Mouse (Mus musculus) cerebellum, adult 11-12 months (tissue): ENCODE measurements at regions not wholly inside any gene's neighbourhood (a gene's known extent, or its start where the extent isn't known, plus 50 kb on each side); places are given as distances from the start of the nearest gene placed in this dataset.
A peak's percentile ranks its signal among the peaks of the same experiment; 100 is the strongest.

Source experiments
- DNase-seq: peaks from one replicate; pipeline ENCODE4 v3.0.0; 2022

GRCm38 (mm10) chr15:68626976-68627375, 2126.3 kb upstream of the Lrrc6 start:
- DNase-seq, result no peak

DNA sequence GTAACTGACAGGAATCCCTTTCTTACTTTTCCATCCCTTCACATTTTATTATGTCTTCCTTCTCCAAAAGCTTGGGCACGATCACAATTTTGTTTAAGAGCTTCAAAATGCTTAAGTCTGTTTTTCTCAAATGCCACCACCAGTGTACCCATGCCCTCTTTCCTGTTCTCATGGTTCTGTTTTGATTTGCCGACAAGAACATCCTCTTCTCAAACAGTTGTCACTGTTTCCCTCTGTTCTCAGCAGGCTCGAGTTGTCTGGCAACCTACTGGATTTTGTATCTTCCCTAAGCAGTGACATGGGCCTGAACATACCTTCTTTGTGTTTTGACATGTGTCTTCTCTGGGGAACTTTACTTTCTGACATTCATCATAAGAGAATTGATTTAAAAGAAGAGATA, 2124.1 kb upstream of the Lrrc6 start:
- DNase-seq, result no peak

DNA sequence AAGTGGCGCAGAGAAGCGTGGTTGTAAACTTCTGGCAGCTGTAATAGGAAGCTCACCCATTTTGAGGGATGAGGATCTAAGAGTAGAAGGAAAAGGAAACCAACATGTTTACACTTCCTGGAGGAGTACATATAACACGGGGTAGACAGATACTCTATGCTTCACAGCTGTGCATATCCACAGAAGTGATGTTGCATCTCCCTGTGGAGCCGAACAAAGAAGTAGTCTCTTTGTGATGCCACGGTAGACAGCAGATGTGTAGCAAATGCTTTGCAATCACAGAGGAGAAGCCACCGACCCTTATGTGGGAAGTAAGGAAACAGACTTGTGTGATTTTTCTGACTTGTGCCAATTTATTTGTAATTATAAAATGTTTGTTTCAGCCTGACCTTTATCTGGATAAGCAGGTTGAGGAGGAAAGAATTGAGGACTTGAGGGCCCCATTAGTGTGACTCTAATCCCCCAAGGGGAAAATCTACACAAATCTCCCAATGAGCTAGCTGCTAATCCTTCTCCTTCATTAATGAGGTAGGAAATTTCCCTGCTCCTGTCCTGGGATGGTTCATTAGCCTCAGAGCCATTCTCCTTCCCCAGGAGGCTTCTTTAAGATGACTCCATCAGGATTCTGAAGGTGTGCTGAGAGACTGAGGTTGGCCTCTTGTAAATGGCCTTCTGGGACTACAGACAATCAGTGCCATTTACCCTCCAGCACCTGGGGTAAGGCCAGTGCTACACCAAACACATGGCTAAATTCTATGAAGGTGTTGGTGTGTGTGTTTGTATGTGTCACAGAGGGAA, 2119.9 kb upstream of the Lrrc6 start:
- DNase-seq, result no peak

- DNase-seq, result no peak
Observed at GRCm38 (mm10) chr15:68606110-68606791, 2105.5 kb upstream of the Lrrc6 start.

DNA sequence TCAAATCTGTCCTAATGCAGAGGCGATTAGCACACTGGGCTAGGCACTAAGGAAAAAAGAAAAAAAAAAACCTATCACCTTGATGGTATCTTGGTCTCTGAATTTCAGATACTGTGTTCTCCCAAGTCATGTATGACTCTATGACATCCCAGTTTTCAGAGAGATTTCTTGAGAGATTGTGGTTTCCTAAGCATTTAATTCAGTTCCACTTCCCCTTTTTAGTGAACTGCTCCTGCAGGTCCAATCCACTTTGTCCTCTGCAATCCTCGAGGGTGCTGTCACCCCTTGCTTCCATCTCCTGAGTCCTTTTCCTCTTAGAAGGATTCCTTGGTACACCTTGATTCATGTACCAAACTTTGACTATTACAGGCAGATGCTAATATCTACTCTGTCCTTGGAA, 2104.8 kb upstream of the Lrrc6 start:
- no peak for DNase-seq

- DNase-seq, result no peak
Observed at GRCm38 (mm10) chr15:68582177-68582576, 2081.5 kb upstream of the Lrrc6 start.

DNA sequence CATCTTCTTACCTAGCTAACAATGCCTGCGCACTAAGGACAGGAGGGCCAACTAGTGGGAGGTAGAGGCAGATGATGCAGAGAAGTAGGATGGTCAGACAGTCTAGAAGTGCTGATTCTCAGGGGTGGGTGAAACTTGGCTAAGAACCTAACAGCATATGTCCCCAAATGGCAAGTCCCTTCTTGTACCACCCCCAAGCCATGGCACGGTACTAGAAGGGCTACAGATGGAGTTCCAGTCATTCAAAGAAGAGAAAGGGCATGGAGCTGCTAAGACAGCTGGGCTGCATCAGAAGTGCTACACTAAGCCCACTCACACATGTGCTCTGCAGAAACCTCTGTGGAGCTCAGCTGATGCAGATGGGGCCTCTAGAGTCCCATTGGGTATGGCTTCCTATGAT, 2078.8 kb upstream of the Lrrc6 start:
- no peak for DNase-seq

DNA sequence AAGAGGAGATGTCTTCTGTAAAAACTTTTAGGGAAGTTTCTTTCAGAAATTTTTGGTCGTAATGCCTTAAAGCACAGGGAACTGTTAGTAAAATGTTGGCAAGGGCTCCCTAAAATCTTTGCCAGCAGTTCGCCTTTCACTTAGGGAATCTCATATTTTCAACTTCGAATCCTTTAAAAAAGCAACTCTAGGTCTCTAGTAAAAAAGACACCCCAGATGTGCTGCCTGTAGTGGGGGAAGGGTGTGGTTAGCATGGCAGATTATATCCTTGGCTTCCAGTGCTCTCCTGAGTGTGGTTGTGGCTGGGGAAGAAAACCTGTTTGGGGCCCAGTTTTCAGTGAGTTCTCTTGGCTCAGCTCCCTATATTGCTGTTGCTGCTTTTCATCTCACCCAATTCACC, 2059.9 kb upstream of the Lrrc6 start:
- DNase-seq, result no peak

DNA sequence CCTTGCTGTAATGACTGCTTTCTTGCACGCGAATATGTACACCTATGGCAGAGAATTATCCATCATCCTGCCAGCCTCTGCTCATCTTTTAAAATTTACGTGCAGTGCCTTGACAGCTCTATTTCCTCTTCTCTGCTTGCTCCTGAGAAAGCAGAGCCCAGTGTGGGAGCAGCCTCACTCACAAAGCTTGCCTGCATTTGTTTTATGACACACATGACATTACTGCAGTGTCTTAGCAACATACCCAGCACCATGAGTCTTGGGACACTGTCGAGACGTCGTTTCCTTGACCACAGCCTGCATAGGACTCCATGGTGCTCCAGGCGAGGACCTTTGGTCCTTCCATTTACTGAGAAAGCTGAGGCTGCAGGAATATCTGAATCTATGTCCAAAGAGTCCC, 2055.4 kb upstream of the Lrrc6 start:
- DNase-seq, result no peak

- DNase-seq, result no peak
Observed at GRCm38 (mm10) chr15:68536055-68536325, 2035.3 kb upstream of the Lrrc6 start.

GRCm38 (mm10) chr15:68535297-68536054, 2034.8 kb upstream of the Lrrc6 start:
- DNase-seq, result no peak

GRCm38 (mm10) chr15:68520759-68521158, 2020.0 kb upstream of the Lrrc6 start:
- no peak for DNase-seq

GRCm38 (mm10) chr15:68512431-68512830, 2011.7 kb upstream of the Lrrc6 start:
- no peak for DNase-seq

- DNase-seq, result no peak
Observed at GRCm38 (mm10) chr15:68508190-68508589, 2007.5 kb upstream of the Lrrc6 start.

DNA sequence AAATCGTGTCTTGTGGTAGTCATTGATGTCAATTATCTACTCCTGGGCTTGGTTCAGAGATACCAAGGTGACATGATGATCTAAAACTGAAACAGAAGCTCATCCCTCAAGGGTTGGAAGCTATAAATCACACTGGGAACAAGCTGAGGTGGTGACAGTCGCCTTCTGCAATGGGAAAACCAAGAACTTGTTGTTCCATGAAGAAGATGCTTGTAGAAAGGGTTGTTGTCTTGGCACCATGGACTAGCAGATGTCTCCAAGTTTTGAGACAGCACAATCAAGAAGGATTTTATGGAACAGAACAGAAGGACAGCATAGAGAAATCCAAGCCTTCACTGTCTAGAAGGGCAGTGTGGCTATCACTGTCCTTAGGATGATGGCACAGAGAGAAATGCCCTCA, 2005.4 kb upstream of the Lrrc6 start:
- DNase-seq, result no peak

GRCm38 (mm10) chr15:68496438-68496837, 1995.7 kb upstream of the Lrrc6 start:
- no peak for DNase-seq

DNA sequence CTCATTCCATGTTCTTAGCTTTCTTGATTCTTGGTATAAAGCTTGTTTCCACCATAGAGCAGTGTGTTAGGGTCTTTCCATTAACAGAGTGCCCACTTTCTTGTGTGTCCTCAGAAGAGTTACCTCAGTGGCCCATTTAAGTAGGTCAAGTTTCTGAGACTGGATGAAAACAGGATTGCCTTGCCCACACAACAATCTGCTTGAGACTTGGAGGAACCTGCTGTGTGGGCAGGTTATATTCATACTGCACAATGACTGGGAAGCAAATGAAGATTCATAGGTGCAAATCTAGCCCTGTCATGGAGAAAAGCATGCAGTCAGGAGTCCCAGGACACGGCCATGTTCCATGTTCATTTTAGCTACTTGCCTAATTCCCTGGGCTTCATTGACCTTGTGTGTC, 1984.1 kb upstream of the Lrrc6 start:
- no peak for DNase-seq

DNA sequence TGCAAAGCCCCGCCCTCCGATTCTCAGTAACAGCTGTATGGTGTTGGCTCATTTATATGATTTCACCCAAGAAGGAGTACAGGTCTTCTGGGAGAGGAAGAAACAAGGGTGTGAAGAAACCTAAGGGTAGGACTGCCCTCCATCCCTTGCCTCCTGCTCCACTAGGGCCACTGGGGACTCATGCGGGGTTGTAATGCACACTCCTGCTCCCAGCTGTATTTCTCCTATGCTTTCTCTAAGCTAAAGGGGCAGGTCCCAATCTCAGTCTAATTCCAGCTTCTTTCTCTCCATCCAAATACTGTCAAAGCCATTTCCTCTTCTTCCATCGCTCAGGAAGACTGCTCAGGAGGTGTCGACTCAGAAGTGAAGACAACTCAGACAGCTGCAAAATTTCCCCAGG, 1977.0 kb upstream of the Lrrc6 start:
- no peak for DNase-seq

DNA sequence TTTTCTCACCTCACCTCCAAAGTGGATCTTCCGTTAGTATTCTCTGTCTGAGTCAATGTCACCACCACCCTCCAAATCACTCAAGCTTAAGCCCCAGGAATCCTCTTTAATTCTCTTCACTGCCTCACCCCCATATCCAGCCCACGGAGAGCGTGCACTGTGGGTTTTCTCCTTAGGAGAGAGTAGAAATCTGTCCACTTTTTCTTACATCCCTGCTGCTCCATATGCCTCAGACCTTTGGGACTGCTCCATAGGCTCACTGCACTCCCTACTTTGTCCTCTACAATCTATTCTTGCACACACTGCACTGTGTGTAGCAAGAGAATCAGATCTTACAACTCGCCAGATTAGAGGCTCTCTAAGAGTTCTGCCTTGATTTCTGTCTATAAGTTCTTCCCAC, 1971.2 kb upstream of the Lrrc6 start:
- no peak for DNase-seq

- no peak for DNase-seq
Observed at GRCm38 (mm10) chr15:68462851-68463250, 1962.1 kb upstream of the Lrrc6 start.

DNA sequence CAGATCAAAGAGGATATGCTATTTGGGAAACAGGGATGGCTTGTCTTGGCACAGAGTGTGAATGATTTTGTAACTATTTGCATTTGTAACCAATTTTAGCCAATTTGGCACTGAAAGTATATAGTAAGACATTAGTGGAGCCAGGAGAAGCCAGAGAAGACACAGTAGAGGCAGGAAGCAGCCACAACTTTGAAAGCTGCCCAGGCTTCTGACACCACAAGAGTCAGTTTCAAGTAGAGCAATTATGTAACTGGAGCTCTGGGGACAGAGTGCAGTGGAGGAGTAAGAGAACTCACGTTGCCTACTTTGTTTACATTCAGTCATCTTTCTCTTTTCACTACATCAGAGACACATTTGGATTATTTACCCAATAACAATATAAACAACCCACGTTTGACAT, 1956.5 kb upstream of the Lrrc6 start:
- no peak for DNase-seq

DNA sequence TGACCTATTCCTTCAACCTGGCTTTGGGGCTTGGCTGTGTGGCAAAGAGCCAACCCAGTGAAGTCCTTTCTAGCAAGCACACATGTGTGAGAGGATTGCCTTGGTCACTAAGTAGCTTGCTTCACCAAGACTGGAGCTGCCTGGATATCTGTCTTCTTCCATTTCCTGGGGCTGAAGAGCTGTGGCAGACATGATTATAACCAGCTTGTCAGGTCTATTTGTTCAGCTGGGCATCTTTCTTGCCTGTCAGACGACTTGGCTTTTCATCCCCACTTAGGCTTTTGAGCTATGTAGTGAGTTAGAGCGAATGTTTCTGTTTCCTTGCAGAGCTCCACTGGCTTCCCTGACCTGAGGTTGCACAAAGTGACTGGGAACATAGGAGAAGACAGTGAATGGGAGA, 1951.3 kb upstream of the Lrrc6 start:
- no peak for DNase-seq

DNA sequence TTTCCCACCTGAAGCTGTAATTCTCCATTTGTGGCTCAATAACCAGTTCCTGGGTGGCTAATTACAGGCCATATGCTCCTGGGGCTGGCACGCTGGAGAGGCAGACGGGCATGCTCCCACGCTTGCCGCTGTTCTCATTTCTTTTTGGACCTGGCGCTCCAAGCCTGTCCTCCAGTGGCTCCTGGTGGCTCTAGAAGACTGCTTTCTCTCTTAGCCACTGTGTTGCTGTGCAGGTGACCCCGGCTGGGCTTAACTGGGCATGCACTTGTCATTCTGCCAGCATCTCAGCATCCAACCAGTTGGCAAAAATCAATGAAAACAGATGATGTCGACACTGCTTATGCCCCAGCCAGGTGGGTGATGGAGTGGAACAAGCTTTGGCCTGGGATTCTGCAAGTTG, 1944.6 kb upstream of the Lrrc6 start:
- peak; percentile 84 for DNase-seq

- DNase-seq, result no peak
Observed at GRCm38 (mm10) chr15:68440636-68441035, 1939.9 kb upstream of the Lrrc6 start.
